Comparison of ENCODE assay signal across 9 mouse cellular contexts in the genomic region with DNA sequence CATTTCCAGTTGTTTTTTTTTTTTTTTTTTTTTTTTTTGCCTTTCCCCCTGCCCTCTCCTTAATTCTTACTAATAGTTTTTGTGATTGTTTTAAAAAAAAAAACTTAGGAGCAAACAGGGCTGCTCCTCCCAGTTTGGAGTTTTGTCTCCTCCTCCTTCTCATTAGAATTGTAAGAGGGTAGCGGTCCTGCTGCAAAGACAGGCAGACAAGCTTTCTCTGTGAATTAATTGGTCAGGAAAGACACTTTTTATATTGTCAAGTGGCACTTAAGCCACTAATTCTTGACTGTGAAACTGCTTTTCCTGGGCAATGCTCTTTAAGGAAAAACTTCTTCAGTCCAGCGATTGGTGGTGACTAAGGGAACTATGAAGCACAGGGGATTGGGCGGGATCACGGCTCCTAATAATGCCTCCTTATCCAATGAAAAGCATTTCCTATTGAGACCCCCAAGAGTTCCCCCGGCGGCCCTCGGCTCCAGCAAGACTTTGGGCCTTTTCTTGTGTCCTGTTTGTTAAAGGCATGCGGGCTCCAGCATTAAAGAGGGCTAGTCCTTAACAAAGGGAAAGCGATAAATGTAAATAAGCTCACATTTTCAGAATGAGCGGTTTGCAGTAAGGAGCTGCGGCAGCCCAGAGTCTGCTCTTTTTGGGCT. TPM values are rescaled to one million over a fixed set of nuclear protein-coding genes. Genes with fewer than 3 reads are reported as not detected.
DNase-seq lines count a peak whose midpoint lies in the region; ATAC-seq and TF ChIP-seq lines count a peak whose summit lies in the region.
"Had no signal": no experiment of that assay in that cellular context is flagged by ENCODE, and none has a peak within 500 bp of the region (broad histone marks: within the 10 kb centered on the region; RNA-seq: fewer than 3 reads in every experiment).

Gene Lpar4, plus strand, starts transcription at position 451 of the 653 bp plus-strand sequence.

- no peaks in the 10 kb centered on the region for H3K9me3 ChIP-seq in hindbrain, embryonic 16.5 days (ENCODE audit: control insufficient read depth, low read length)
- H3K9me3 ChIP-seq in liver, embryonic 13.5 days (replicated peaks) = no peaks in the 10 kb centered on the region
- no peaks in the 10 kb centered on the region for H3K9me3 ChIP-seq in midbrain, postnatal 0 days (ENCODE audit: low read length)

- no peaks in the 10 kb centered on the region for H3K27me3 ChIP-seq in hindbrain, embryonic 16.5 days (replicated peaks; ENCODE audit: control insufficient read depth, insufficient read depth, low read length)
- no peaks in the 10 kb centered on the region for H3K27me3 ChIP-seq in liver, embryonic 13.5 days
- no peaks in the 10 kb centered on the region for H3K27me3 ChIP-seq in midbrain, postnatal 0 days (ENCODE audit: insufficient read depth, low read length)

- intact Hi-C loops in gastrocnemius, postnatal 14 days (cut with DNase I; ENCODE audit: low total_unique reads) = no loop called here

- ATAC-seq in hindbrain, embryonic 16.5 days = peak; percentile 93
- no peak for ATAC-seq in liver, embryonic 13.5 days (ENCODE audit: low read depth)
- ATAC-seq in midbrain, postnatal 0 days (ENCODE audit: low FRiP score) = peak; percentile 82
- no peak for ATAC-seq in monocyte, adult 5-6 weeks (replicated peaks; ENCODE audit: insufficient number of reproducible peaks, low FRiP score, low TSS enrichment, poor library complexity, severe bottlenecking)

- WGBS in hindbrain, embryonic 16.5 days = 22% methylated on average over 11 of the region's 11 CpGs
- 16% methylated on average over 11 of the region's 11 CpGs for WGBS in liver, embryonic 13.5 days (ENCODE audit: insufficient replicate concordance)
- 21% methylated on average over 11 of the region's 11 CpGs for WGBS in midbrain, postnatal 0 days

- no peaks in the 10 kb centered on the region for H3K4me1 ChIP-seq in hindbrain, embryonic 16.5 days (ENCODE audit: control insufficient read depth, insufficient read depth, low read depth, low read length)
- H3K4me1 ChIP-seq in liver, embryonic 13.5 days (replicated peaks) = no peaks in the 10 kb centered on the region
- H3K4me1 ChIP-seq in midbrain, postnatal 0 days (ENCODE audit: insufficient read depth, low read length) = no peaks in the 10 kb centered on the region

- 0 out of 2 replicates have a peak within 1 kb of the TSS, but pooled peaks have one; percentile 1 for H3K27ac ChIP-seq in hindbrain, embryonic 16.5 days (ENCODE audit: low read depth, low read length)
- no peak within 1 kb of the TSS for H3K27ac ChIP-seq in liver, embryonic 13.5 days
- no peak within 1 kb of the TSS for H3K27ac ChIP-seq in midbrain, postnatal 0 days (ENCODE audit: low read depth, low read length)

- H3K4me3 ChIP-seq in hindbrain, embryonic 16.5 days (ENCODE audit: low read length) = peak within 1 kb of the TSS; percentile 49
- H3K4me3 ChIP-seq in liver, embryonic 13.5 days (replicated peaks) = peak within 1 kb of the TSS; percentile 46
- H3K4me3 ChIP-seq in midbrain, postnatal 0 days (ENCODE audit: low read depth, low read length) = peak within 1 kb of the TSS; percentile 43

- H3K4me2 ChIP-seq in hindbrain, embryonic 16.5 days (ENCODE audit: low read length) = peak within 1 kb of the TSS; percentile 55
- peak within 1 kb of the TSS; percentile 58 for H3K4me2 ChIP-seq in liver, embryonic 13.5 days
- H3K4me2 ChIP-seq in midbrain, postnatal 0 days (ENCODE audit: low read depth, low read length, poor library complexity, severe bottlenecking) = peak within 1 kb of the TSS; percentile 48

- H3K9ac ChIP-seq in hindbrain, embryonic 16.5 days (ENCODE audit: low read depth, low read length) = 0 out of 2 replicates have a peak within 1 kb of the TSS, but pooled peaks have one; percentile 42
- H3K9ac ChIP-seq in liver, embryonic 13.5 days = no peak within 1 kb of the TSS; the same call in 1 of the 2 replicates
- H3K9ac ChIP-seq in midbrain, postnatal 0 days (replicated peaks; ENCODE audit: low read length, poor library complexity, severe bottlenecking) = peak within 1 kb of the TSS; percentile 13; the same call in 1 of the 2 replicates

- DNase-seq in kidney, adult 18-20 months = peak; percentile 15
- no peak for DNase-seq in kidney, adult 11 months
- peak; percentile 2 for DNase-seq in brain, adult 2 months (ENCODE audit: low read depth, low spot score)
- peak; percentile 40 for DNase-seq in gastrocnemius, postnatal 14 days
- DNase-seq in liver, embryonic 13.5 days = no peak
- DNase-seq in midbrain, postnatal 0 days (ENCODE audit: low spot score) = peak; percentile 70

- TF ChIP-seq CTCF in midbrain, postnatal 0 days (IDR thresholded peaks at IDR 0.05) = no peak

- no peaks in the 10 kb centered on the region for H3K36me3 ChIP-seq in hindbrain, embryonic 16.5 days (ENCODE audit: control insufficient read depth, insufficient read depth, low read length)
- no peaks in the 10 kb centered on the region for H3K36me3 ChIP-seq in liver, embryonic 13.5 days
- H3K36me3 ChIP-seq in midbrain, postnatal 0 days (ENCODE audit: insufficient read depth, low read length) = no peaks in the 10 kb centered on the region

RNA-seq across cellular contexts. Expression of gene Lpar4, which starts in this region (rescaled TPM):
- 1 to 10 TPM; 4.8 to 5.7 TPM for total RNA-seq in gastrocnemius, postnatal 14 days (2021)
- 5.5 and 6.2 TPM in 2 replicates for polyA plus RNA-seq in hindbrain, embryonic 16.5 days (2015; fragmentation: Nextera tagmentation; extraction: Ambion mirVana)
- 3.5 and 4.3 TPM in 2 replicates for polyA plus RNA-seq in liver, embryonic 13.5 days (2015; fragmentation: Nextera tagmentation; extraction: Ambion mirVana)
- total RNA-seq in midbrain, postnatal 0 days (2014; rRNA removed) = 4.1 and 4.2 TPM in 2 replicates
- polyA plus RNA-seq in midbrain, postnatal 0 days (2015; fragmentation: Nextera tagmentation; extraction: Ambion mirVana) = 3.5 and 3.9 TPM in 2 replicates
- 0.58 to 1.3 TPM (median 0.67 TPM) in 3 replicates for total RNA-seq in monocyte, adult 5-6 weeks (2017)
- total RNA-seq: MEL had no signal

Comparison
In these comparisons a context has a peak if more than half of its experiments do, and no peak if none do; other contexts are left out.
1. DNase-seq: peak in kidney, adult 18-20 months (single experiment), brain, adult 2 months (single experiment), gastrocnemius, postnatal 14 days (single experiment) and midbrain, postnatal 0 days (single experiment); none in kidney, adult 11 months (single experiment) and liver, embryonic 13.5 days (single experiment).
2. ATAC-seq: peak in hindbrain, embryonic 16.5 days (single experiment) and midbrain, postnatal 0 days (single experiment); none in liver, embryonic 13.5 days (single experiment) and monocyte, adult 5-6 weeks (single experiment).
3. Peak in every context shown above with its lines, with median percentiles within 50 percentile points of each other: H3K4me2 ChIP-seq and H3K4me3 ChIP-seq.